Mouse (Mus musculus) T-helper 2 cell (primary cell): Measurements from ENCODE around the gene Fuk.
"Not testable (repeated sequence)": the region's sequence is repeated elsewhere in the genome, so short reads cannot be mapped to it uniquely, and the experiment has no call there.

ENCODE experiments used
- in situ Hi-C: fragments of 300-600 bp; cut with MboI, MseI; formaldehyde crosslinking; loops from one replicate; pipeline ENCODE4 v1.15.1; 2025; ENCODE audit warnings: high pct_unique_total_duplicates

The Fuk gene

GRCm38 (mm10) chr8:110901839-110902578, at the start of gene Fuk:
Gene Fuk (minus strand): TSS chr8:110902488.
- in situ Hi-C loops = no loop called here

GRCm38 (mm10) chr8:110950065-110950484, 47.8 kb upstream of the Fuk start:
- in situ Hi-C loops = no loop called here

GRCm38 (mm10) chr8:110945716-110946115, 43.4 kb upstream of the Fuk start:
- in situ Hi-C loops = no loop called here

- in situ Hi-C loops = no loop called here
Measured at GRCm38 (mm10) chr8:110944276-110944876, 42.1 kb upstream of the Fuk start.

DNA sequence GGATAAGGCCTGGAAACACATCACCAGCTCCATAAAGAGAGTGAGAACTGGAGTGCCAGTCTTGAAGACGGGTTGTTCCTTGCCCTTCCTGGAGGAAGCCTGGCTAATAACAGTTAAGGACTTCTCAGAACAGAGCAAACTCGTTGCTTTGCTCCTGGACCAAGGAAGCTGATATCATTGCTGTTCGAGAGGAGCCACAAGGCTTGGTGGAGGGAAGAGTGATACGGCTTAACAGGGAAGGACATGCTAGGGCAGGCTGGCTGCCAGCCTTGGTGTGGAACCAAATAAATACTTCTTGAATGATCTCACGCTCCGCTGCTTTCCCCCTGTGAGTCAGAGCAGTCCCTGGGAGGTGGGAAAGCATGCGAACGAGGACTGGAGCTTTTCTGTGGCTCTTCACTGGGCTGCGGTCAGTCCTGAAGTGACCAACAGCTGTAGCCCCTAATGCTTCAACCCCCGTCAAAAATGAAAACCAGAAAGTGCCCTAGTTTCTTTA, 39.2 kb upstream of the Fuk start:
- in situ Hi-C loops = no loop called here

- in situ Hi-C loops = no loop called here
Measured at GRCm38 (mm10) chr8:110940682-110941452, 38.6 kb upstream of the Fuk start.

DNA sequence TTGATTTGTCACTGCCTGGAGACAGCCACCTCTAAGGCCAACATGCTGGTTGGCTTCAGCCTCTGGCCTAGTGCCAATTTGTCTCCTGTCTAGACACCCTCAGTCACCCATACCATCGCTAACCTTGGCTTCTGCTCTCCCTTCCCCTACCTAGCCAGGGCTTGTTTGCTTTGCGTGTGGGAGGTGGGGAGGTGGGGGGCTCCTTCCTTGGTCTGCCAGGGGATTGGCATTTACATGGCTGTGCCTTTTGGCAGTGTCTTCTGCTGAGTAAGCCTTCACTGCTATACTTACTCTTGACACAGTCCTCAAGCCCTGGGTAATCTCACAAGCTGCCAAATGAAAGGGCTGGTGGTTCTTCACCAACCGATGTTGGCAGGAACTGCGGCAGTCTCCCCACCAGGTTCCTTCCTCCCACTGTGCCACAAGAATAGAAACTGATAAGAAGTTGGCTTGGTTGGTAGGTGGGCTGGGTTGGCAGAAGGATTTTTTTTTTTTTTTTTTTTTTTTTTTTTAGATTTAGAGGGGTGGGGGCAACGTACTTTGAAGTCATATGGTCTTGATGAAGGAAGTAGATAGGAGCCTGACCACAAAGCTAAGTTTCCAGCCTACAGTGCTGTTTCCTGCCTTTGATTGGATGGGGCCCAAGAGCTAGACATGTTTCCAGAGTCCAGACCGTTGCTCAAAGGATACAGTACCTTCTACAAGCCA, 36.7 kb upstream of the Fuk start:
- in situ Hi-C loops = no loop called here

DNA sequence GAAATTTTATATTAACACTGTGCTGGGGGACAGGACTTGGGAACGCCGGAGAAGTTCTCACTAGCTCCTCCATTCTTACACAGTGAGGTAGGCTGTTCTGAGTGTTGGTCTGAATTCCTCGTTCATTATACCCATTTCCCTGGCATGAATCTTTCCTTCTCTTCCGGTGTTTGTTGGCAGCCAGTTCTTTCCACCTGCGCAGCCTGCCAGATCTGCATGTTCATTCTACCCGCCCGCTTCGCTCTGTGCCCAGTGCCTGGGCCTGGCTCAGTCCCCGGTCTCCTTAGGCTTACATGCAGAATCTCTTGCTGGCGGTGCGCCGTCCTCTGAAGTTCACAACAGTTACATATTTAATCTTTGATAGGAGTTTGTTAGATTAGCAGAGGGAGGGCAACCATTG, 33.9 kb upstream of the Fuk start:
- in situ Hi-C loops = no loop called here

DNA sequence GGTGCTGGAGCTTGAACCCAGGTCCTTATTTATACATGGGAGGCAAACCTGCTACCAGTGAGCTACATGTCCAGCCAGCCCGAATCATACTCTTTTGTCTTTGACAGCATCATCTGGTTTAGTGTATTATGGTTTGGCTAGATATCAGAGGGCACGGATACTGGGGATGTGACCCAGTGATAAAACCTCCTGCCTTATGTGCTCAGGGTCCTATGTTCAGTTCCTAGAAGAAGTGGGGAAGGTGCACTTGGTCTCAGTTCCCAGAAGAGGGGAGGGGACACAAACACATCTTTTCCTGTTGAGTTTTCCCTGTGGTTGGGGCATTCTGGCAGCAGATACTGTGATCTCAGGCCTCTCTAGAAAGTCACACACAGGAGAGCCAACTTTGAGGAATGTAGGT, 31.0 kb upstream of the Fuk start:
- in situ Hi-C loops = no loop called here

DNA sequence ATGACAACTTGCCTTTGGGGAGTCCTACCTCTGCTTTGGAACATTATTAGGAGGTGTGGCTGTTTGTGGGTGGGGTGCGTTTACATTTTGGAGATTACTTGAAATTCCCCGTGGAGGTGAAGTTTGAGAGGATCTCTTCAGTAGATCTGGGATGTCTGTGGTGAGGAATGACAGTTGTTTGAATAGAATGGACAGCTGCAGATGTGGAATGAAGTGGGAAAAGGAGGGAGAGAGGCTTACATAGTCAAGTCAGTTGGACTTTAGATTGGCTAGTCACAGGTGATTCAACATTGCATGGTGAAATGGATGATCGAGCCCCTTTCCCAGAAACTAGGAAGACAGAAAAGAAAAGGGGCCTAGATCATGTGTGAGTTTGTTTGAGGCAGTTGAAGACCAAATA, 30.2 kb upstream of the Fuk start:
- in situ Hi-C loops = no loop called here

DNA sequence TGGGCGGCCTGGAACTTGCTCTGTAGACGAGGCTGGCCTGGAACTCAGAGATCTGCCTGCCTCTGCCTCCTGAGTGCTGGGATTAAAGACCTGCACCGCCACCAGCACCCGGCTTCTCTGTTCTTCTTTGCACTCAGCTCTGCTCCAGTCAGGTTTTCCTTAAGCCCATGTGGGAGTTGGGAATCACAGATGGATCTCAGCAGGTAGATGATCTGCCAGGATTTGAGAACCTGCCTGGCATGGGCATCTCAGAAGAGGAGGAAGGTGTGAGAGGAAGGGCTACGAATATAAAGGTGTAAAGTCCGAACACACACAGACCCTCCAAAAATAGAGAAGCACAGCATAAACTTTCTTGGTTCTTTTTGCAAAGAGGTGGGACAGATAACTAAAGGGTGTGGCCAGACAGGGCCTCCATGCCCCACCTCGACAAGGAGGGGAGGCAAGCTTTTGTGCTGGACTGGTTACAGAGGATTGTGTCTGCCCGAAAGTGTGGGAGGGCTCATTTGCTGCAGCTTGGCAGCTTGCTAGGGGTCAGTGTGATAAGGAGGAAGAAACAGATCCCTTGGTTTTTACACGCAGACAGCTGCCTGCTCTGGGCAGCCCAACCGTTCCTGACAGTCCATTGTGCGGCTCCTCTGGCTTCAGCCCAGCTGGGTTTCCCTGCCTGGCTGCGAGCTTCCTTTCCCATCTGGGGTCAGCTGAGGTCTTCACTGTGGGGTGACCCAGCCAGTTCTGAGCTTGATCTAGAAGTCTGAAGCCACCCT, 29.1 kb upstream of the Fuk start:
- in situ Hi-C loops = no loop called here

- in situ Hi-C loops = not testable (repeated sequence)
Measured at GRCm38 (mm10) chr8:110929672-110930071, 27.4 kb upstream of the Fuk start.

- in situ Hi-C loops = no loop called here
Measured at GRCm38 (mm10) chr8:110929066-110929465, 26.8 kb upstream of the Fuk start.

DNA sequence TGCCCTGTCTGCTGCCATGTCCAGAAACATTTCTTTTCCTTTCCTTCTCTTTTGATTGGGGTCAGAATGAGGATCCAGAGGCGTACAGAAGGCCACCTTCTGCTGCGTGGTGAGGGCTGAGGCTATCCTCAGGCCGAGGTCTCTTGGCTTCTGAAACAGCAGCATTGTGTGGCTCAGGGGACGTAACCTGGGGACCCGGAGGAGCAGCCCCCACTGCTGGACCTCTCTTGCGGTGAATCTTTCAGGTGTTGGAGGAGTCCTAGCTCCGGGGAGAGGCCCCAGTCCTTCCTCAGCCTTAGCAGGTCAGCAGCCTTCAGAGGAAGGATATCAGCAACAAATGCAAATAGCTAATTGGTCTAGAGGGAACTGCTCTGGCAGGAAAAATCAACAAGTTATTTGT, 26.1 kb upstream of the Fuk start:
- in situ Hi-C loops = no loop called here

GRCm38 (mm10) chr8:110926690-110927089, 24.4 kb upstream of the Fuk start:
- in situ Hi-C loops = no loop called here

GRCm38 (mm10) chr8:110925691-110926140, 23.4 kb upstream of the Fuk start:
- in situ Hi-C loops = no loop called here

- in situ Hi-C loops = no loop called here
Measured at GRCm38 (mm10) chr8:110921492-110922230, 19.4 kb upstream of the Fuk start.

DNA sequence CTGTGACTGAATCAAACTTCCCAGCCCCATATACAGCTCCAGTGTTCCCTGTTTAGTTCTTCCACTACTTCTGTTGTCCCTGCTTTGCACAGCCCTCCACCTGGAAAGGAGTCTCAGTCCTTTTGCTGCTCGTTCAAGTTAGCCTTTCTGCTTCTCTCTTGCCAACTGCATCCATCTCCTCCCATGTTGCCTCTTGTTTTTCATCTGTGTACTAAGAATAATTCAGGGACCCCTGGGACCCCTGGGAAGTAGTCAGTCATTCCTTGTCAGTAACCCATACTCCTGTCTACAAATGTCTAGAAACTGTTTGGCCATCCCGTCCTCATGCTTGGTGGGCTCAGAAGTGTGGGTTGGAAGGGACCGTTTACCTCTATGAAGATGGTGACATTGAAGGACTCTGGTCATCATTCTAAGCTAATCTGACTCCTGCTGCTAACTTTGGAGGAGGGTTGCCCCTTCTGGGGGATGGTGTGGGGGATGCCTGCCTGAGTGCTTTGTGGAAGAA, 18.5 kb upstream of the Fuk start:
- in situ Hi-C loops = no loop called here

- in situ Hi-C loops = no loop called here
Measured at GRCm38 (mm10) chr8:110920032-110920772, 17.9 kb upstream of the Fuk start.
